Mouse (Mus musculus) gastrocnemius, adult 8-10 months (tissue): ENCODE results near the gene Smc3. TPM values are rescaled to one million over a fixed set of nuclear protein-coding genes. Genes with fewer than 3 reads are reported as not detected.
"Not testable (repeated sequence)": the region's sequence is repeated elsewhere in the genome, so short reads cannot be mapped to it uniquely, and the experiment has no call there.

Experiments
- DNase-seq, 2 experiments: peaks; one replicate each; pipeline ENCODE4 v3.0.0; 2022; ENCODE audit warnings: low spot score in 2 of 2
- total RNA-seq, 4 experiments: library from RNA; stranded (reverse); gene quantifications; 2 replicates each; pipeline ENCODE4 v1.2.4; 2022

The Smc3 gene
- total RNA-seq, 4 experiments from 2014 or later, result 10.7 to 17.5 (median 14.9) TPM

- peak in 1 of 2 experiments; percentile 49 for DNase-seq
Observed at GRCm38 (mm10) chr19:53653624-53654467, 53.6 kb downstream of the Smc3 start.

DNA sequence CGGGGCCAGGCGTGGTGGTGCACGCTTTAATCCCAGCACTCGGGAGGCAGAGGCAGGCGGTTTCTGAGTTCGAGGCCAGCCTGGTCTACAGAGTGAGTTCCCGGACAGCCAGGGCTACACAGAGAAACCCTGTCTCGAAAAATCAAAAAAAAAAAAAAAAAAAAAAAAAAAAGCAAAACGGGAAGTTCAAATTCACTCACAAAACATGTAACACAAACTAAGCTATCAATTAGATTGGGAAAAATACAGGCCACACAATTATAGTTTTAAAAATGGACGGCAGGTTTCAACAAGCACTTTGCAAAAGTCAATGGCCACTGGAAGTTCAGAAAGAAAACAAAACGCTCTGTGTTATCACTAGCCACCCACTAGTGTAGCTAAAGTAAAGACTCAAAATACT lies 56.2 kb downstream of the Smc3 start:
- not testable (repeated sequence) for DNase-seq

DNA sequence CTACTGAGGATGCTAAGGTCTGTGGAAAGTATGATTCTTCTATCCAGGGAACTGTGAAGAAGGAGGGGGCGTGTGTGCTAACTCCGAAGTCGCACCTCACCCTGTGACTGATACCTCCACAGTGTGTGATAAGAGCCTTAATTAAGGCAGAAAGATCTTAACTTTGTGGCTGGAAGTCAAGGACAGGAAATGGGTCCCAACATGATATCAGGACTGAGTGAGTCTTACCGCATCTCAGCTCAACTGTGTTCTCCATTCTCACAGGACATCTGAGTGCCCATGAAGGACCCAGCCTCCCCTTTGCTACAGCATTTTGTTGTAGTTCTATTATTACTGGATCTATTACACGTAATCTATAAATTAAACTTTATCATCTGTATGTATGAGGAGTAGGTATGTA lies 57.2 kb downstream of the Smc3 start:
- no peak for DNase-seq

DNA sequence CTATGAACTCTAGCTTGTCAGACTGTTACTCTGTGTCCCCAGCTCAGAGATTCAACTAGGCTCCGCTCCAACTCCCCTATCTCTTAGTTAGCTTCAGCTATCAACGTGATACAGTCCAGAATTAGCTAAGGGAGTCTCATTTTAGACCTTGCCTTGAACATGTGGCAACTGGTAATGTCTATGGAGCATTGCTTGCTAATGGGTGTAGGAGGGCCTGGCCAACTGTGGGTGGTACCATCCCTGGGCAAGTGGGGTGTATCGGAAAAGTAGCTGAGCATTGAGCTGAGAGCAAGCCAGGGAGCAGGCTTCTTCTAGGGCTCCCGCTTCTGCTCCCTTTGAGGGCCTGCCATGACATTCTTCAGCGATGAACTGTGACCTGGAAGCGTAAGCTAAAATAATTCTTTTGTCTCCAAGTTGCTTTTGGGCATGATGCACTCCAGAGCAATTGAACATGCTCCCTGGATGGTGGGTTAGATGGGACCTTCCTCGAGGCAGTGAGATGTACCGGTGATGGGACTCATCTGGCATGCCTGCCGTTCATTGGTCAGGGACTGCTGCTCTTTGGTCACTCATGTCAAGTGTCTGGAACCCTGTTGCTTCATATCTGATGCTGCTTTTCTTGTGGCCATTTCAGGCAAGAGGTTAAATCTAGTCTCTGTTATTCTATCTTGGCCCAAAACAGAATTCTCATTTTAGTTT lies 60.7 kb downstream of the Smc3 start:
- DNase-seq, result no peak

DNA sequence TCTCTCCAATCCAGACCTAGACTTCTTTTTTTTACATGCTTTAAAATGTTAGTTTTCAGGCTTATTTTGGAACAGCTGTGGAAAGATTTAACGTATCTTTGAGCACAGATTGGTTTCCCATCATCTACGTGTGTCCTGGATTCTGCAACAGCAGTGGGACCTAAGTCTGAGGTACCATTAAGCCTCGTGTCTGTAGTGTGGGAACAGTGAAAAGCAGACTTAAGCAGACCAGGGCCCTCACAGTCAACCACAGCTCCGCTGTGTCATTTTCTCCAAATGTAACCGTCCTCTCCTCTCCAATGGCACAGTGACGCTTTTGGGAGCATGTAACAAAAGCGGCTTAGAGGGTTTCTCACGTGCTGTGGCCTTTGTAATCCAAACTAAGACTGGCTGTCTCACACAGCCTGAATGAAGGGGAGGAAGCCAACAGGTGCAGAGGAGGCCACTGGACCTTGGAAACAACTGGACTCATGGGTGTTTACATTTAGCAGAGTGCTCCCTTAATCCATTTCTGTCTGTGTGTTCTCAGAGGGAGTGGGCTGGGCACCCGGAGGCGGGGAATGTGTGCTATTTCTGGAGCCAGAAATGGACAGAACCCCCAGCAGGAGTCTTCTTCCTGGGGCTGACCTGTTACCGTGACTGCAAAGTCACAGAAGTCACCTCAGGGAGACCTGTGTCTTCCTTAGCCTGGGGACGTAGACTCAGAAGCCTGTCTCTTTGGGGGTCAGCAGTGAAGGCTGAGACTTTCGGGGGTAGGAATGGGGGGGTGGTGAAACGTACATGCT lies 61.9 kb downstream of the Smc3 start:
- no peak for DNase-seq

GRCm38 (mm10) chr19:53664831-53665230 lies 64.6 kb downstream of the Smc3 start:
- no peak for DNase-seq

GRCm38 (mm10) chr19:53665391-53665790 lies 65.2 kb downstream of the Smc3 start:
- DNase-seq, result no peak

- DNase-seq, result no peak
Observed at GRCm38 (mm10) chr19:53666708-53667107, 66.5 kb downstream of the Smc3 start.

- DNase-seq, result no peak
Observed at GRCm38 (mm10) chr19:53668821-53669220, 68.6 kb downstream of the Smc3 start.

GRCm38 (mm10) chr19:53670625-53671141 lies 70.5 kb downstream of the Smc3 start:
- DNase-seq, result peak; percentile 80

- DNase-seq, result no peak
Observed at GRCm38 (mm10) chr19:53671432-53671831, 71.2 kb downstream of the Smc3 start.

DNA sequence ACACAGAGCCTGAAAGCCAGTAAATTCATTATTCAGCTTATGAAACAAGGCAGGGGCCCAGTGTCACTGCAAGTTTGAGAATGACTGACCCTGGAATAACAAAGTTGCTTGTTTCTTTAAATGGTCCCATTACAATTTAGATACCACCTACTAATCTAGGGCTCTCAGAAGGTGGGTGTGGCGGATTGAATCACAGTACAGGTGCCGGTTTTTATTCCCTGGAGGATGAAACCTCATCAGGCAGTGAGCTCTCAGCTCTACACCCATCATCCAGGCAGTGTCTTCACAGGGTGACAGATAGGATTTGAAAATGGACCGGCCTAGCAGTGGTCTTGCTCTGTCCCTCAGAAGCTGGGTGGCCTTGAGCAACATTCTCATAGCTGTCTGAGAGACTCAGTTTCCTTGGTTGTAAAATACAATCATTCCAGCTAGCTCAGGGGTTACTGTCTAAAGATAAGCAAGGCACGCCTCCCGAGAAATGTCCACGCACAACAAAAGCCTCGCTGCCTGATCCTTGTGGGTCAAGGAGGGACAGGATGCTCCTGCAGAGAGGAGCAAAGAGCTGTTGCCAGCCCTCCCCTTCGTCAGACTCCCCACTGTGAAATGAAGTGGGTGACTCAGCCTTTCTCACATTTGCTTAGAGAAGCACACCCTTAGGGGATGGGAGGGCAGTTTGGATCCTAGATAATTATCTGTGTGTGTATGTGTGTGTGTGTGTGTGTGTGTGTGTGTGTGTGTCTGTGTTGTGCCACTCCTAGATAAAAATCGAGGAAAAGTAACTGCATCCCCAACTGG lies 74.1 kb downstream of the Smc3 start:
- no peak for DNase-seq

DNA sequence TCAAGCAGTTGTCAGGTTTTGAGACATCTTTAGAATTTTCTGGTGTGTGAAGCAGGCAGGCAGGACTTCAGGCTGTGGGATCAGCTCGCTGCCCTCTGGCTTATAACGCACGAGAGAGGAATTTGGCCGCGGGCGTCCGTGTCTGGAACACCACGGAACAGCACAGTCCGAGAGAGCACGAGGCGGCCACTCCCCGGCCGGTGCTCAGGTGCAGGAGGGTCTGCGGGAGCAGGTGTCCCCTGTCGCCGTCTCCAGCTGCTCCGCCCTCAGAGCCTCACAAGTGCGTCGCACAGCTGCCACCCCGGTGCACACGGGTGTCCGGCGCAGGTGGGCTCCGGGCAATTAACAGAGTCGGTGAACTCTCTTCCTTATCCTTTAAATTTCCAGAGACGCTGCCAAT lies 76.0 kb downstream of the Smc3 start:
- DNase-seq, result no peak

DNA sequence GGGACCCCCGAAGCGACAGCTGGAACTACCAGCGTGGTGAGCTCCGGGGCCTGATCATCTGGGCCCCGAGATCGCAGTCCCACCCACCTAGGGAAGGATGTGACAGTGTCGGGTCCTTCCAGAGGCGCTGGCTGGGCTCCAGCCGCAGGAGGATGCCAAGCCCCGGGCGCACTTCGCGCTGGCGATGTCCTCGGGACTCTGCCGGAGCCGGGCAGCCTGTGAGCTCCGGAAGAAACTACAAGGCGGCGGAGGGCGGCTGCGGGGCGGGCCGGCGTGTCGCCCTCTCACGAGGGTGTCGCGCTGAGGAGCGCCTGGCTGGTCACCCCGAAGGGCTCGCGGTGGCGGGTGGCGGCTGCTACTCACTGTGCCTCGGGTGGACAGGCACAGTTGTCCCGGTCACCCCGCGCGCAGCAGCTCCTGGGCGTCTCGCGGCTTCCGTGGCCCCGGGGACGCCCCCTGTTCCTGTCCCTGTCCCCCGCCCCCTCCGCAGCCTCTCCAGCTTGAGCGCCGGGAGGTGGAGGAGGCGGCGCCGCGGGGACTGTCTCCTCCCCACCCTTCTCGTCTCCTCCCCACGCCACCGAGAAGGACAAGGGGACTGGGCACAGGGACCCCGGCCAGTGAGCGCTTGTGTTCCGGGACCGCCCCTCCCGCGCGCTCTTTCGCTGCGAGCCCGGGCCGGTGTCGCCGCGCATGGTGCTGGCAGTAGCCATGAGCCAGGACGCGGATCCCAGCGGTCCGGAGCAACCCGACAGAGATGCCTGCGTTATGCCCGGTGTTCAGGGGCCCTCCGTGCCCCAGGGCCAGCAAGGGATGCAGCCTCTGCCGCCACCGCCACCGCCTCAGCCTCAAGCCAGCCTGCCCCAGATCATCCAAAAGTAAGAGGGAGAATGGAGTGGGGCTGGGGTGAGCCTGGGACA lies 76.8 kb downstream of the Smc3 start, which contains the start of gene Rbm20:
TSS of gene Rbm20 (plus strand) at position 589 of the 917 bp plus-strand sequence.
- DNase-seq, result peak; percentile 50 to 61

- DNase-seq, result no peak
Observed at GRCm38 (mm10) chr19:53679194-53679593, 79.0 kb downstream of the Smc3 start.

- DNase-seq, result no peak
Observed at GRCm38 (mm10) chr19:53679981-53680380, 79.8 kb downstream of the Smc3 start.

- no peak for DNase-seq
Observed at GRCm38 (mm10) chr19:53682427-53682826, 82.2 kb downstream of the Smc3 start.

DNA sequence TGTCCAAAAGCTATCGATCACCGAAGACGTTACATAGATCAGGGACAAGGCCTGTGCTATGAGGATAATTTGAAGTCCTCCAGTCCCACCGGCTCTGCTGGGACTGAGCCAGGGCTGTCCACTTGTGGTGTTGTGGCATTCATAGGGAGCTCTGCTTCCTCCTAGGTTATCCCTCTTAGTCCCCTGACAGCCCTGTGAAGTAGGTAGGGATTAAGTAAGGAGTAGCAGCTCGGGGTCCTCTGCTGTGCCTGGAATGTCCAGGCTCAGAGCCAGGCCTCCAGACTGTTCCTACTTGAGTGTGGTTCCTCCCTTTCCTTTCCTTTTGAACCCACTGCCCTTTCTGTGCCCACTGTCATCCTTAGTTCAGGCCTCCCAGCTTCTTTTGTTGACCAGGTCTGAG lies 87.4 kb downstream of the Smc3 start:
- no peak for DNase-seq

DNA sequence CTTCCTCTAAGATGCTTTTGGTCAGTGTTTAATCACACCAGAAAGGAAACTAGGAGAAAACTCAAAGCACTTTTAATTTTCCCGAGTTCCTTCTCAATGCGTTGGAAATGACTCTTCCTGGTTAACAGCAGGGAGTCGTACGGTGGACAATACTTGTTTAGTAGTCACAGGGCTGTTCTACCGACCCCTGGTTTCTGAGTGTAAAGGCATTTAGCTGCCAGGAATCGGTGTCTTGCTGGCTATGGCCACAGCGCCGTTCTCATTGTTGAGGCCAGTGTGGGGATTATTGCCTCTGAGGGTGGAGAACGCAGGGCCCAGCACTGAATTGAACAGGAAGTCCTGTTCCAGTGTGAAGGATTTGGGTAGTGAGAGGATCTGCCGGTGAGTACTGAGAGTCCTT lies 90.6 kb downstream of the Smc3 start:
- DNase-seq, result no peak

GRCm38 (mm10) chr19:53694020-53694419 lies 93.8 kb downstream of the Smc3 start:
- DNase-seq, result no peak
